Mouse (Mus musculus) stomach, embryonic 15.5 days (tissue): Measurements from ENCODE around the gene Mkrn1. TPM values are rescaled to one million over a fixed set of nuclear protein-coding genes. Genes with fewer than 3 reads are reported as not detected.
A peak's percentile ranks its signal among the peaks of the same experiment; 100 is the strongest.
"Not testable (repeated sequence)": the region's sequence is repeated elsewhere in the genome, so short reads cannot be mapped to it uniquely, and the experiment has no call there.

Source experiments
- ATAC-seq: fragments of 200-750 bp; cut with Nextera tagmentation; 2 replicates; pipeline ENCODE4 v1.8.0; 2017; ENCODE audit warnings: low read depth, moderate number of reproducible peaks, moderate TSS enrichment; ENCODE audit not compliant: insufficient read depth, low FRiP score
- H3K27ac ChIP-seq: fragments of 300-500 bp; sonication (generic); 2 replicates; pipeline ENCODE4 v1.5.1; 2015; ENCODE audit warnings: mild to moderate bottlenecking, inconsistent platforms
- H3K27me3 ChIP-seq: fragments of 300-500 bp; sonication (generic); replicated peaks from 2 replicates; pipeline ENCODE4 v1.6.1; 2015; ENCODE audit warnings: inconsistent platforms
- H3K36me3 ChIP-seq: fragments of 300-500 bp; sonication (generic); 2 replicates; pipeline ENCODE4 v1.6.1; 2015; ENCODE audit warnings: inconsistent platforms
- H3K4me1 ChIP-seq: fragments of 300-500 bp; sonication (generic); 2 replicates; pipeline ENCODE4 v1.6.1; 2015; ENCODE audit warnings: inconsistent platforms
- H3K4me2 ChIP-seq: fragments of 300-500 bp; sonication (generic); 2 replicates; pipeline ENCODE4 v1.6.1; 2015; ENCODE audit warnings: mild to moderate bottlenecking, inconsistent platforms
- H3K4me3 ChIP-seq: fragments of 300-500 bp; sonication (generic); replicated peaks from 2 replicates; pipeline ENCODE4 v1.5.1; 2015; ENCODE audit warnings: inconsistent platforms
- H3K9ac ChIP-seq: fragments of 300-500 bp; sonication (generic); 2 replicates; pipeline ENCODE4 v1.6.1; 2015; ENCODE audit warnings: inconsistent platforms
- H3K9me3 ChIP-seq: fragments of 300-500 bp; sonication (generic); 2 replicates; pipeline ENCODE4 v1.6.1; 2016; ENCODE audit warnings: inconsistent platforms
- WGBS: fragments of 180-500 bp; shearing (Covaris S2); methylation state at CpG from one replicate; pipeline ENCODE4 v1.1.7; 2015; 5-methylcytosine and 5-hydroxymethylcytosine counted together
- polyA plus RNA-seq: library from polyadenylated mRNA; unstranded; fragments of >200 nt; fragmentation: Nextera tagmentation; extraction: Ambion mirVana; gene quantifications from 2 replicates; pipeline ENCODE4 v1.2.1, GENCODE M21; 2015

Mkrn1 gene
- polyA plus RNA-seq, 1 experiment from 2014 or later: 74.9 TPM

DNA sequence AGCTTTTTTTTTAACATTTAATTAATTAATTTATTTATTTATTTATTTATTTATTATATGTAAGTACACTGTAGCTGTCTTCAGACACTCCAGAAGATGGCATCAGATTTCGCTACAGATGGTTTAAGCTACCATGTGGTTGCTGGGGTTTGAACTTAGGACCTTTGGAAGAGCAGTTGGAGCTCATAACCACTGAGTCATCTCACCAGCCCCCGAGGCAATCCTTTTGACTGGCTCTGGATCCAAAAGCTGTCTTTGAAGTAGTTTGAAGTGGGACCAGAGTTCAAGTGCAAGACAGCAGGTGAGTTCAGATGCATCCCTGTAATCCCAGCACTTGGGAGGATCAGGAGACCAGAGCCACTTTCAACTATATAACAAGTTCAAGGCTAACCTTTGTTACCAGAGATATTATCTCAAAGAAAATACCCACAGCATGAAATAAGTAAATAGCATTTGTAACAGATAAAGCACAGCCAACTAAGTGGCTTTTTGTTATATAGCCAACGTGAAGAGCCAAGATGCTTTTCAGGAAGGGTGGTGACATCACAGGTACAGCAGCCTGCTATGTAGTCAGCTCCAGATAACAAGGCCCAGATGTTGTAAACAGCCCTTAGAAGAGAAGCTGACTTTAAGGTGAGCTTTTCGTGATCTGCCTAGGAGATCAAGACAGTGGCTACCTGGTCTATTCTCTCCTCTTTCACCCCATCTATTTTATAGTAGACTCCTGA is 7.2 kb upstream of the Mkrn1 start:
- Histone ChIP-seq H3K27me3 (no peaks in the 10 kb centered on the region), H3K4me3 (no peak overlapping the region), H3K4me1 (no peaks in the 10 kb centered on the region), H3K9me3 (no peaks in the 10 kb centered on the region), H3K9ac (no peak overlapping the region), H3K36me3 (no peaks in the 10 kb centered on the region), H3K27ac (no peak overlapping the region), H3K4me2 (no peak overlapping the region)
- whole genome bisulfite sequencing: 65% methylated on average over 4 of the region's 4 CpGs
- ATAC-seq: no peak

DNA sequence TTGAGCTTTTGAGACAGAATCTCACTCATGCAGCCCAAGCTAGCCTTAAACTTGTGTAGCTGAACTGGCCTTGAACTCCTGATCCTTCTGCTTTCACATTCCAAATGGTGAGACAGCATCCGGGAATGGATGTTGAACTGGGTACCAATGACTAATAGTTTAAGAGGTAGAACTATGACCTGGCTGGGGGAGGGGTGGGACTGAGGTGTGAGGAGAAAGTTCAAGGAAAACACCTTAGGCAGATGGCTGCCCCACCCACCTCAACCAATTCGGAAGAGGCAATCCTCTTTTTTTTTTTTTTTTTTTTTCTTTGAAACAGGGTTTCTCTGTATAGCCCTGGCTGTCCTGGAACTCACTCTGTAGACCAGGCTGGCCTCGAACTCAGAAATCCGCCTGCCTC is 6.5 kb upstream of the Mkrn1 start:
- H3K36me3 ChIP-seq: no peaks in the 10 kb centered on the region
- H3K4me1 ChIP-seq: no peaks in the 10 kb centered on the region
- no peak overlapping the region for H3K4me2 ChIP-seq
- ATAC-seq: no peak
- no peak overlapping the region for H3K4me3 ChIP-seq
- WGBS: 87% methylated on average over 4 of the region's 4 CpGs
- H3K27ac ChIP-seq: no peak overlapping the region
- no peak overlapping the region for H3K9ac ChIP-seq
- 0 out of 2 replicates have a peak, but pooled peaks cover 5% of the 10 kb centered on the region for H3K27me3 ChIP-seq
- H3K9me3 ChIP-seq: no peaks in the 10 kb centered on the region

DNA sequence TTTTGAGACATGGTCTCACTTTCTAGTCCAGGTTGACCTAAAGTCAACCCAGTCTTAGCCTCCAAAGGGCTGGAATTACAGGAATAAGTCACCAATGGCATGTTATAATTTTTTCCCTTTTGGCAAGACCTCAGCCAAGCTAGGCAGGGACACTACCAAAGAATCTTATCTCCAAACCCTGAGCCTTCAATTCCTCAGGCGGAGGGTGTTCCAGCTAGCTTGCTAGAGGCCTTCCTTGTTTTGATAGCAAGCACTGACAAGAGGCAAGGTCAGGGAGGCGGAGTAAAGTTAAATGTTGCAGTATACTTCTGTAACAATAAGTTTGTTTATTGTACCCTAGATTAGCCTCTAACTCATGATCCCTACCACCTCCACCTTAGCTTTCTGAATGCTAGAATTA is 4.9 kb upstream of the Mkrn1 start:
- Histone ChIP-seq H3K27ac (no peak overlapping the region), H3K27me3 (0 out of 2 replicates have a peak, but pooled peaks cover 12% of the 10 kb centered on the region), H3K4me1 (no peaks in the 10 kb centered on the region), H3K4me3 (no peak overlapping the region), H3K9ac (no peak overlapping the region), H3K36me3 (no peaks in the 10 kb centered on the region), H3K9me3 (no peaks in the 10 kb centered on the region), H3K4me2 (no peak overlapping the region)
- WGBS: 72% methylated on average over 2 of the region's 2 CpGs
- ATAC-seq: no peak

DNA sequence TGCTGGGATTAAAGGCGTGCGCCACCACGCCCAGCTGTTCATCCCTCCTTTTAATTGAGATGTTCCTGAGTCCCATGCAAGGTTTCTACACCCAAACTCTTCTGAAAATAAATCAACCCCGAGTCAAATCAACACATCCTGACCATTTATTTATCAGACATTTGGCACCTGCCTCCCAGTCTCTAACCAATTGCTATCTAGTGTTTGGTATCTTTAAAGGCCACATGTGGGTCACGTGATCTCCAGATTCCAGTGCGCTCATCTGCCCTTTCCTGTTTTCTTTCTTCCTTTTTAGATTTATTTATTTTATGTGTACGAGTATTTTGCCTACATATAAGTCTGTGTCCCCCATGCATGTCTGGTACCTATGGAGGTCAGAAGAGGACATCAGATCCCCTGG is 3.4 kb upstream of the Mkrn1 start:
- ATAC-seq: no peak
- Histone ChIP-seq H3K9me3 (no peaks in the 10 kb centered on the region), H3K4me1 (0 out of 2 replicates have a peak, but pooled peaks cover 5% of the 10 kb centered on the region), H3K27ac (no peak overlapping the region), H3K27me3 (0 out of 2 replicates have a peak, but pooled peaks cover 12% of the 10 kb centered on the region), H3K4me2 (no peak overlapping the region), H3K36me3 (no peaks in the 10 kb centered on the region), H3K4me3 (no peak overlapping the region), H3K9ac (no peak overlapping the region)
- WGBS: 87% methylated on average over 7 of the region's 7 CpGs

DNA sequence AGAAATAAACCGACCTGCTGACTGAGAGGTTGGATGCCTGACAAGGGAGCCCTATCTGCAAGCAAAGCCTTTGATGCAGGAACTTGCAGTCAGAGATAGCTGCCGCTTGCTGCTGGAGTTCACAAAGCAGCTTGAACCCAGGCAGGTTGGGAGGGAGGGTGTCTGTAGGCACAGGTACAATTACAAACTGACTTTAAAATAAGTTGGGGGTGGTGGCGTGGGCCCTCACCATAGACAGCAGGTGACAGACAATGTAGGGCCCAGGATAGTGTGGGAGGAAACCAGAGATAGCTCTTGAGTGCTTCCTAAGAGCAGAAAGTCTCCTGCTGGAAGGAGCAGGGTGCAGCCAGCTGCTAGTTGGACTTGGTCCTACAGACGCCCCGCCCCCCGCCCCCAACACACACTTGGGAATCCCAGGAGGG is 2.9 kb upstream of the Mkrn1 start:
- Histone ChIP-seq H3K4me2 (no peak overlapping the region), H3K4me1 (0 out of 2 replicates have a peak, but pooled peaks cover 5% of the 10 kb centered on the region), H3K4me3 (no peak overlapping the region), H3K27ac (no peak overlapping the region), H3K9ac (no peak overlapping the region), H3K9me3 (no peaks in the 10 kb centered on the region), H3K36me3 (no peaks in the 10 kb centered on the region), H3K27me3 (0 out of 2 replicates have a peak, but pooled peaks cover 12% of the 10 kb centered on the region)
- no peak for ATAC-seq
- WGBS: 61% methylated on average over 6 of the region's 6 CpGs

DNA sequence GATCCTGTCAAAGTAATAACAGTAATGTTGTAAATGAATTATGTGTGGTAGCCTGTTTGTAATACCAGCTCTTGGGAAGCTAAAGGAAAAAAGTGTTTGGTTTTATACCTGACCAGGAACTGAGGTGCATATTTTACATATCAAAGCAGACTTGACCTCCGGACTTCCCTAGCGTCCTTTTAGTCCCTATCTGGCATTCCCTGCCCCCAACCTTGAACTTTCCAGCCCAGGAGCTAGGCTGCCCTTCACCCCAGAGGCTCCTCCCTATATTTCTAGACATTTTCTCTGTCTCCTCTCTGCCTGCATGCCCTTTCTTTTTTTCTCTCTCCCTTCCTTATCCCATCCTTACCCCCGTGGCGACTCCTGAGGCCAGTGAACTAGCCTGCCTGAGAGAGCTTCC is 605 bp upstream of the Mkrn1 start:
- 39% methylated on average over 4 of the region's 4 CpGs for WGBS
- no peak for ATAC-seq
- Histone ChIP-seq H3K27me3 (0 out of 2 replicates have a peak, but pooled peaks cover 12% of the 10 kb centered on the region), H3K9ac (no peak overlapping the region), H3K4me1 (0 out of 2 replicates have a peak, but pooled peaks cover 5% of the 10 kb centered on the region), H3K4me3 (no peak overlapping the region), H3K4me2 (peak overlapping the region; percentile 59; the same call in 1 of the 2 replicates), H3K9me3 (no peaks in the 10 kb centered on the region), H3K27ac (no peak overlapping the region), H3K36me3 (no peaks in the 10 kb centered on the region)

DNA sequence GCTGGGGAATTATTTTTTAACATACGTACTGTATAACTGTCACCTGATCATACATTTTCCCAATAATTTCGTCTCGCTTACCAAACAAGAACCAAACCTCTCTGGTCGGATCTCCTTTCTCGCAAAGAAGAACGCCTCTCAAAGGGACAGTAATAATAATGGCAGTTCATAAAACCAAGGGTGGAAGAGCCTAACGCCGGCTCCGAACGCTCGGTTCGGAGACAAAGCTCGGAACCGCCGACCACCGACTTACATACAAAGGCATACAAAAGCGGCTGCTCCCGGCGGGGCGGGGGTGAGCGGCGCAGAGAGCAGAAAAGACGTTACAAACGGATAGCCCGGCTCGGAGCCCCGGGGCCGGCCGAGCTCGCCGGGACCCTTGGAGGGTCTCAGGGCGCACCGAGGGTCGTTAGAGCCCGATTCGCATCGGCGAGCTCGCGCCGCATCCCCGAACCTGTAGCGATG is 844 bp downstream of the Mkrn1 start:
- no peaks in the 10 kb centered on the region for H3K36me3 ChIP-seq
- ATAC-seq: no peak
- H3K4me2 ChIP-seq: peak overlapping the region; percentile 59
- 0 out of 2 replicates have a peak, but pooled peaks cover 12% of the 10 kb centered on the region for H3K27me3 ChIP-seq
- 1% methylated on average over 43 of the region's 43 CpGs for WGBS
- H3K27ac ChIP-seq: peak overlapping the region; percentile 75
- H3K9me3 ChIP-seq: no peaks in the 10 kb centered on the region
- peak overlapping the region; percentile 42; the same call in 1 of the 2 replicates for H3K9ac ChIP-seq
- peak overlapping the region; percentile 68 for H3K4me3 ChIP-seq
- H3K4me1 ChIP-seq: 0 out of 2 replicates have a peak, but pooled peaks cover 5% of the 10 kb centered on the region

DNA sequence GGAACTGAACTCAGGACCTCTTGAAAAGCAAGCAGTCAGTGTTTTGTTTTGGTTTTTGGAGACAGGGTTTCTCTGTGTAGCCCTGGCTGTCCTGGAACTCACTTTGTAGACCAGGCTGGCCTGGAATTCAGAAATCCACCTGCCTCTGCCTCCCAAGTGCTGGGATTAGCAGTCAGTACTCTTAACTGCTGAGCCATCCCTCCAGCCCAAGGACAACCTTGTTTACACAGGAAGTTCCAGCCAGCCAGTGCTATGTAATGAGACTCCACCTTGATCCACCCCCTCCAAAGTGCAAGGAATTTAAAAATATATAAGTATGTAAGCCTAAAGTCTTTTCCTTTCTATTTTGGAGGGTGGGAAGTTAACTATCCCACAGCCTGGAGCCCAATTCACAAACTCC is 3.6 kb downstream of the Mkrn1 start:
- H3K4me3 ChIP-seq, H3K9ac ChIP-seq, H3K4me2 ChIP-seq, H3K4me1 ChIP-seq, H3K27me3 ChIP-seq, H3K27ac ChIP-seq, H3K36me3 ChIP-seq, H3K9me3 ChIP-seq, ATAC-seq: not testable (repeated sequence)

DNA sequence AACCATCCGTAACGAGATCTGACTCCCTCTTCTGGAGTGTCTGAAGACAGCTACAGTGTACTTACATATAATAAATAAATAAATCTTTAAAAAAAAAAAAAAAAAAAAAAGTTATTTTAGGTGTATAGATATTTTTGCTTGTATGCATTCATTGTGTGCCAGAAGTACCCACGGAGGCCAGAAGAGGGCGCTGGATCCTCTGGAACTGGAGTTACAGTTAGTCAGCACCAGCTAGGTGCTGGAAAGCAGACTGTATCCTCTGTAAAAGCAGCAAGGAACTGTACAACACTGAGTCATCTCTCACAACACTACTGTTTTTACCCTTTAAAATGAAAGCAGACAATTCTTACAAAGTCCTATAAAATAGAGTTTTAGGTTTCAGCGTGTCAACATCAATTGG is 4.5 kb downstream of the Mkrn1 start:
- Histone ChIP-seq H3K36me3 (no peaks in the 10 kb centered on the region), H3K4me2 (no peak overlapping the region), H3K27me3 (no peaks in the 10 kb centered on the region), H3K4me3 (no peak overlapping the region), H3K9ac (no peak overlapping the region), H3K9me3 (no peaks in the 10 kb centered on the region), H3K4me1 (0 out of 2 replicates have a peak, but pooled peaks cover 5% of the 10 kb centered on the region), H3K27ac (no peak overlapping the region)
- 54% methylated on average over 3 of the region's 5 CpGs for WGBS
- no peak for ATAC-seq

DNA sequence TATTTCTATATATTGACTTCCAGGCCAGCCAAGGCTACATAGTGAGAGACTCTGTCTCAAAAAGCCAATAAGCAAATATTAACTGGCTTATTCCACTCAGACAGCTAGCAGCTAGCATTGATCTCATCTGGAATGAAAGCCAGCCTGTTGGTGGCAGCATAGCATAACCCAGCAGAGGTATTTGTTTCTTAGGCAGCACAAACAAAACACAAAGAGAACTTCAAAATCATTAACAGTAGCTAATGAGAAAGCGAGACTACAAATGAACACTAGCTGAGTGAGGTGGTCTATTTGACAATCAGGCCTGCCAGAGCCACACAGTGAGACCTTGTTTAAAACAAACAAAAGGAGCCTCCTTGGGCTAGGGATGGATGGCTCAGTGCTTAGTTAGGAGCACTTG is 6.2 kb downstream of the Mkrn1 start:
- H3K9me3 ChIP-seq: no peaks in the 10 kb centered on the region
- no peak for ATAC-seq
- no peak overlapping the region for H3K9ac ChIP-seq
- no peak overlapping the region for H3K4me2 ChIP-seq
- no peak overlapping the region for H3K4me3 ChIP-seq
- H3K27me3 ChIP-seq: no peaks in the 10 kb centered on the region
- 0 out of 2 replicates have a peak, but pooled peaks cover 2% of the 10 kb centered on the region for H3K36me3 ChIP-seq
- 78% methylated on average over 1 of the region's 1 CpGs for WGBS
- no peak overlapping the region for H3K27ac ChIP-seq
- 0 out of 2 replicates have a peak, but pooled peaks cover 3% of the 10 kb centered on the region for H3K4me1 ChIP-seq

DNA sequence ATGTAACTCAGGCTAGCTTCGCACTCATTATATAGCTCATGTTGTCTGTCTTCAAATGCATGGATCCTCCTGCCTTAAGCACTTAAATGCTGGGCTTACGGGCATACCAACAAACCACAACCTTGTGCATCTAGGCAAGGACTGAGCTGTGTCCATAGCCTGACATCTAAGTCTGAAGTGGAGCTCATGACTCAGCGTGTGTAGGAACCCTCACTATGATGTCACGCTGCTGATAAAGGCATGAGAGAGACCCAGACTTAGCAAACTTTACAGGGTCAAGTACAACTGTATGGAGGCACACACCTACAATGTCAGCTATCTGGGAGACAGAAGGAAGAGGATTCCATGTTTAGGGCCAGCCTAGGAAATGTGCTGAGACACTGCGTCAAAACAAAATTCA is 13.8 kb downstream of the Mkrn1 start:
- Histone ChIP-seq H3K4me1 (no peaks in the 10 kb centered on the region), H3K9ac (no peak overlapping the region), H3K27ac (no peak overlapping the region), H3K9me3 (no peaks in the 10 kb centered on the region), H3K27me3 (no peaks in the 10 kb centered on the region), H3K36me3 (0 out of 2 replicates have a peak, but pooled peaks cover 6% of the 10 kb centered on the region), H3K4me3 (no peak overlapping the region), H3K4me2 (no peak overlapping the region)
- ATAC-seq: no peak
- WGBS: 89% methylated on average over 5 of the region's 5 CpGs

DNA sequence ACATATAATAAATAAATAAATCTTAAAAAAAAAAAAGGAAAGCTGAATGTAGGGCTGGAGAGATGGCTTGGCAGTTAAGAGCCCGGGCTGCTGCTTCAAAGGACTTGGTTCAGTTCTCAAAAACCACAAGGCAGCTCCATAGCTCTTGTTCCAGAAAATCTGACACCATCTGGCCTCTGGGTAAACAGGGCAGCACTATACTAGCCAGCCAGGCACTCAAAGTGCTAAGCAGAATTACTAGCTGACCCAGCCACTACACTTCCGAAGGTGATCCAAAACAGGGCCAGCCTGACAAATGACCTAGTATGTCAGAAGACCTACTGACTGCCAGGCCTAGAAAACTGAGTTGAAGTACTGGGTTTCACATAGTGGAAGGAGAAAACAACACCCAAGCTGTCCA is 17.1 kb downstream of the Mkrn1 start:
- 74% methylated on average over 2 of the region's 2 CpGs for WGBS
- no peak overlapping the region for H3K27ac ChIP-seq
- no peak overlapping the region for H3K4me2 ChIP-seq
- no peak overlapping the region for H3K9ac ChIP-seq
- H3K4me3 ChIP-seq: no peak overlapping the region
- no peak for ATAC-seq
- H3K4me1 ChIP-seq: no peaks in the 10 kb centered on the region
- H3K9me3 ChIP-seq: no peaks in the 10 kb centered on the region
- 0 out of 2 replicates have a peak, but pooled peaks cover 6% of the 10 kb centered on the region for H3K36me3 ChIP-seq
- H3K27me3 ChIP-seq: no peaks in the 10 kb centered on the region
